Mouse (Mus musculus) liver, embryonic 13.5 days (tissue): Measurements from ENCODE around the gene Zfp553. TPM values are rescaled to one million over a fixed set of nuclear protein-coding genes. Genes with fewer than 3 reads are reported as not detected.

Experiments used
- ATAC-seq: fragments of 200-750 bp; cut with Nextera tagmentation; 2 replicates; pipeline ENCODE4 v1.8.0; 2017; ENCODE audit warnings: low read depth, mild to moderate bottlenecking, moderate number of reproducible peaks, moderate library complexity
- DNase-seq: peaks from one replicate; pipeline ENCODE4 v3.0.0; 2022
- H3K27ac ChIP-seq: fragments of 300-500 bp; sonication (generic); 2 replicates; pipeline ENCODE4 v1.5.1; 2015; ENCODE audit warnings: moderate library complexity, mild to moderate bottlenecking, inconsistent platforms
- H3K27me3 ChIP-seq: fragments of 300-500 bp; sonication (generic); 2 replicates; pipeline ENCODE4 v1.6.1; 2015; ENCODE audit warnings: mild to moderate bottlenecking, inconsistent platforms
- H3K36me3 ChIP-seq: fragments of 300-500 bp; sonication (generic); 2 replicates; pipeline ENCODE4 v1.6.1; 2015; ENCODE audit warnings: mild to moderate bottlenecking, inconsistent platforms
- H3K4me1 ChIP-seq: fragments of 300-500 bp; sonication (generic); replicated peaks from 2 replicates; pipeline ENCODE4 v1.6.1; 2015; ENCODE audit warnings: inconsistent platforms
- H3K4me2 ChIP-seq: fragments of 300-500 bp; sonication (generic); 2 replicates; pipeline ENCODE4 v1.6.1; 2015; ENCODE audit warnings: inconsistent platforms, mild to moderate bottlenecking, moderate library complexity
- H3K4me3 ChIP-seq: fragments of 300-500 bp; sonication (generic); replicated peaks from 2 replicates; pipeline ENCODE4 v1.5.1; 2015; ENCODE audit warnings: mild to moderate bottlenecking, inconsistent platforms
- H3K9ac ChIP-seq: fragments of 300-500 bp; sonication (generic); 2 replicates; pipeline ENCODE4 v1.6.1; 2015; ENCODE audit warnings: mild to moderate bottlenecking, inconsistent platforms
- H3K9me3 ChIP-seq: fragments of 300-500 bp; sonication (generic); replicated peaks from 2 replicates; pipeline ENCODE4 v1.6.1; 2016; ENCODE audit warnings: inconsistent platforms
- WGBS: fragments of 180-500 bp; shearing (Covaris S2); methylation state at CpG from one replicate; pipeline ENCODE4 v1.1.7; 2015; ENCODE audit not compliant: insufficient replicate concordance; 5-methylcytosine and 5-hydroxymethylcytosine counted together
- polyA plus RNA-seq: library from polyadenylated mRNA; unstranded; fragments of >200 nt; fragmentation: Nextera tagmentation; extraction: Ambion mirVana; gene quantifications from 2 replicates; pipeline ENCODE4 v1.2.1, GENCODE M21; 2015

The Zfp553 gene
- polyA plus RNA-seq, 1 experiment from 2014 or later = 8.3 TPM

DNA sequence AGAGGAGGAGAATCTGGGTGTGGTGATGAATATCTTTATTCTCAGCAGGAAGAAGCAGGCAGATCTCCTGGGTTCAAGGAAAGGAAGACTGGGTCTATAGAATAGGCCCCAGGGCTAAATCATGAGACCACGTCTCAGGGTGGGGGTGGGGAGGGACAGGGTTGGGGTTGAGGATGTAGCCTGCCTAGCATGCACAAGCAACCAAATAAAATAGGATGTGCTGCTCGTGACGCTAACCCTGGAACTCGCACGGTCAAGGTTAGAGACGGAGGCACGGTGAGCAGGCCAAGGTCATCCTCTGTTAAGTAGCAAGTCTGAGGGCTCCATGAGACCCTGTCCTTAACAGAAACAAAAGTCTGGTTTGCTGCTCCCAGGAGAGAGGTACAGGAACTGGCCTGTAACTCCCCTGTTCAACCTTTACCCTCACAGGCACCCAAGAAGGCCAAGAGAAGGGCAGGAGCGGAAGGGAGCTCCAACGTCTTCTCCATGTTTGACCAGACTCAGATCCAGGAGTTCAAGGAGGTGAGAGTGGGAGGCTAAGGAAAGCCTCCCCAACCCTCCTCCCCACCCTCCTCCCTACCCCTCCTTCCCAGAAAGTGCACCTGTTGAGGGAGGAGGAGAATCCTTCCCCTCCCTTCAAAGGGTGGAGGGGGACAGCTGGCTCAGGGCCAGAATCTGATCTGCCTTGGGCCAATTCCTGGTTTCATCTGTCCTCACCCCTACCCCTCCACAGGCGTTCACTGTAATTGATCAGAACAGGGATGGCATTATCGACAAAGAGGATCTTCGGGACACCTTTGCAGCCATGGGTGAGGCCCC lies 20.2 kb upstream of the Zfp553 start:
- H3K4me2 ChIP-seq = no peak overlapping the region
- H3K9ac ChIP-seq = no peak overlapping the region
- 81% methylated on average over 12 of the region's 12 CpGs for WGBS
- H3K27ac ChIP-seq = no peak overlapping the region
- H3K4me3 ChIP-seq = no peak overlapping the region
- H3K27me3 ChIP-seq = no peaks in the 10 kb centered on the region
- ATAC-seq = no peak
- no peaks in the 10 kb centered on the region for H3K9me3 ChIP-seq
- DNase-seq = no peak
- peaks cover 68% of the 10 kb centered on the region for H3K4me1 ChIP-seq
- no peaks in the 10 kb centered on the region for H3K36me3 ChIP-seq

DNA sequence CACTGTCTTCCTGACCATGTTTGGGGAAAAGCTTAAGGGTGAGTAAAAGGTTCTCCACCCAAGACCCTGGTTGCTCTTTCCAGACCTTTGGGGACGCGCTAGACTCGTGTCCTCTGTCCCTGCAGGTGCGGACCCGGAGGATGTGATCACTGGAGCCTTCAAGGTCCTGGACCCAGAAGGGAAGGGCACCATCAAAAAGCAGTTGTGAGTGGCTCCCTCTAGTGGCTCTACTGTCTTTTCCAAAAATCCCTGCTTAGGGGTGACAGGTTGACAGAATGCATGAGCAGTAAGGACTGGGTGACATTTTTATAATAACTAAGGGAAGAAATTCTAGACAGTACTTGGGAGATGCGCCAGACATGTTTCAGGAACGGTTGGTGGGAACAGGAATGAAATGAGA lies 19.4 kb upstream of the Zfp553 start:
- Histone ChIP-seq H3K9ac (no peak overlapping the region), H3K4me2 (no peak overlapping the region), H3K27me3 (no peaks in the 10 kb centered on the region), H3K4me3 (no peak overlapping the region), H3K36me3 (no peaks in the 10 kb centered on the region), H3K27ac (no peak overlapping the region), H3K9me3 (no peaks in the 10 kb centered on the region), H3K4me1 (peaks cover 77% of the 10 kb centered on the region)
- ATAC-seq (no peak), DNase-seq (no peak)
- 30% methylated on average over 7 of the region's 7 CpGs for WGBS

DNA sequence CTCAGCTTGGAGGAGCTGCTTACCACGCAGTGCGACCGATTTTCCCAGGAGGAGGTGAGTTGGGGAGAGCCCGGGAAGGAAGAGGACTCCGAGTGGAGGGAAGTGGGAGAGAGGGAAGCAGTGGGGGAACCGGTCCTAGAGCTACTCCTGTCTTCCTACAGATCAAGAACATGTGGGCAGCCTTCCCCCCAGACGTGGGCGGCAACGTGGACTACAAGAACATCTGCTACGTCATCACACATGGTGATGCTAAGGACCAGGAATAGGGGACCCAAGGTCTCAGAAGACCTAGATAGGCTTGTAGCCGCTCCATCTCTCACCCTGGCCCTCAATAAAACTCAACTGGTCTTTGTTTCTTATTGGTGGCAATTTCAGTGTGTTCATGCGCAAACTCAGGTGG lies 18.9 kb upstream of the Zfp553 start:
- no peak overlapping the region for H3K9ac ChIP-seq
- no peak for ATAC-seq
- DNase-seq = no peak
- no peaks in the 10 kb centered on the region for H3K9me3 ChIP-seq
- H3K4me2 ChIP-seq = no peak overlapping the region
- H3K4me3 ChIP-seq = no peak overlapping the region
- no peaks in the 10 kb centered on the region for H3K27me3 ChIP-seq
- 65% methylated on average over 12 of the region's 12 CpGs for WGBS
- H3K27ac ChIP-seq = 0 out of 2 replicates have a peak overlapping the region, but pooled peaks have one; percentile 15
- H3K4me1 ChIP-seq = peaks cover 81% of the 10 kb centered on the region
- no peaks in the 10 kb centered on the region for H3K36me3 ChIP-seq

DNA sequence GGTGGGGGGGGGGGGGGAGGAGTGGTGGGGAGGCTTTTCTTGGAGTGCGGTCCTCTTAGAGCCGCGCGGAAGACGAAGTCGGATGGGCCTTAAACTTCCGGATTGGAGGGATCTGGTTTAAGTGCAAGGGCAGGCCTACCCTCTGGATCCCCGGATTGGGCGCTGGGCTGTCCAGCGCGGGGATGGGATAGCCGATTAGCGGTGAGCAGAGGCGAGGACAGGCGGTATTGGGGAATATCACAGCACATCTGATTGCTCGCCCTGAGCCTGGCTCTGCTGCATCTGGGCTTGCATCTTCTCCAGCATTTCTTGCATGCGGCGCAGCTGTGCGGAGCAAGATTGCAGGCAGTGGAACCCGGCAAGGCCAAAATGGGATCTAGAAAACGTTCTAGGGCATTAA lies 18.3 kb upstream of the Zfp553 start:
- peak overlapping the region; percentile 57 for H3K4me2 ChIP-seq
- DNase-seq = no peak
- H3K4me3 ChIP-seq = no peak overlapping the region
- H3K27me3 ChIP-seq = no peaks in the 10 kb centered on the region
- ATAC-seq = no peak
- no peaks in the 10 kb centered on the region for H3K36me3 ChIP-seq
- H3K9ac ChIP-seq = peak overlapping the region; percentile 55
- H3K4me1 ChIP-seq = peaks cover 84% of the 10 kb centered on the region
- H3K9me3 ChIP-seq = no peaks in the 10 kb centered on the region
- H3K27ac ChIP-seq = no peak overlapping the region; the same call in 1 of the 2 replicates
- WGBS = 71% methylated on average over 21 of the region's 21 CpGs

DNA sequence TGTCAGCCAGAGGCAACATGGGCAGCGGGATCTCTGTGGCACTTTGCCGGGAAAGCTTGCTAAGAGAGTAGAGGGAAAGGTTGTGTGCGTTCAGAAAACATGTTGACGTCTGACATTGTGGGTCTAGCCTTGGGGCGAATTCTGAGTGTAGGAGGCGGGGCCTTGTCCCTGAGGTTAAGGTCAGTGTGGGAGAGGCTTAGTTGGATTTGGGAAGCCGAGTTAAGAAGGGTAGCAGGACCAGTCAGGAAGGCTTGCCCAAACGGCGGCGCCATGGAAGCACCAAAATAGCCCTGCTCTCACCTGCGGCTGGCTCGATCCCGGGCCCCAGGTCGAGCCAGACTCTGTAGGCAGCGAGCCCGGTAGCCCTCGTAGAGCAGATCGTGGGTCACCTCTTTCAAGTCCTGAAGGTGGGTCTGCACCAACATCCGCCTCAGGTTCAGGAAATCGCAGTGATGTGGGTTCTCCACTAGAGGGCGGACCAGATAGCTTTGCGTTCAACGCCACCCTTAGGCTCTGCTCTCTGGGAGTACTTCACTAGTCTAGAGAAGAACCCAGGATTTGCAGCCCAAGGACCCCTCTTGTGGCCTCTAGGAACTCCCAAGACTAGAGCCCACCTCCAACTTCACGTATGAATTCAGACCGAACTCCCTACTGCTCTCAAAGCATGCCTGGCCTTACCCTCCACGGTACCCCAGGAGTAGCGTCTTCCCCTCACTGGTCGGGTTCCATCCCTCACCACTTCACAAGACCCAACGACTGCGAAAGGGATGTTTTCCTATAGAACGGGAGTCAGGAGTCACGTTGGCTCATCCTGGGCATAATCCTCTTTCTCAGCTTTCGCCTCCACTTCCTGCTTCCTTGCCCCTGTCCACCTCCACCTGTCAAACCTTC lies 17.6 kb upstream of the Zfp553 start:
- Histone ChIP-seq H3K9me3 (no peaks in the 10 kb centered on the region), H3K4me1 (peaks cover 84% of the 10 kb centered on the region), H3K4me2 (peak overlapping the region; percentile 57), H3K4me3 (peak overlapping the region; percentile 34), H3K9ac (peak overlapping the region; percentile 55), H3K36me3 (no peaks in the 10 kb centered on the region), H3K27ac (peak overlapping the region; percentile 51; the same call in 1 of the 2 replicates), H3K27me3 (no peaks in the 10 kb centered on the region)
- WGBS = 29% methylated on average over 33 of the region's 33 CpGs
- ATAC-seq = peak; percentile 43
- DNase-seq = peak; percentile 59

DNA sequence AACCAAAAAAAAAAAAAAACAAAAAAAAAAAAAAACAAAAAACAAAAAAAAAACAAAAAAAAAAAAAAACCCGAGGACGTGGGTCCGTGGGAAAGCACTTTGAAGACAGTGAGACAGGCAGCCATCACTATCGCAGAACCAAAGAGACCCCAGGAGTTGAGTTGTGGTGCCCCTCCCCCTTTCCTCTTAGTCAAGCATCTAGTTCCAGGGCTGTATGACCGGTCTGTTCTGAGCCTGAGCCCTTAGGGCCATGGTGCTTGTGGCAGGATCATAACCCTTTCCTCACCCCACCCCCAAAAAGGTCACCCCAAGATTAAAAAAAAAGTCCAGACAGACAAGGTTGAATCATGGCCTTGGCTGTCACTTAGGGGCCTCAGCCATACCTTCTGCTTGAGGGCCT lies 16.6 kb upstream of the Zfp553 start:
- no peaks in the 10 kb centered on the region for H3K9me3 ChIP-seq
- no peak overlapping the region for H3K4me3 ChIP-seq
- H3K36me3 ChIP-seq = no peaks in the 10 kb centered on the region
- H3K9ac ChIP-seq = peak overlapping the region; percentile 61; the same call in 1 of the 2 replicates
- H3K4me1 ChIP-seq = peaks cover 79% of the 10 kb centered on the region
- DNase-seq (no peak), ATAC-seq (no peak)
- WGBS = 82% methylated on average over 5 of the region's 5 CpGs
- peak overlapping the region; percentile 92; the same call in 1 of the 2 replicates for H3K27ac ChIP-seq
- no peaks in the 10 kb centered on the region for H3K27me3 ChIP-seq
- H3K4me2 ChIP-seq = 0 out of 2 replicates have a peak overlapping the region, but pooled peaks have one; percentile 20

DNA sequence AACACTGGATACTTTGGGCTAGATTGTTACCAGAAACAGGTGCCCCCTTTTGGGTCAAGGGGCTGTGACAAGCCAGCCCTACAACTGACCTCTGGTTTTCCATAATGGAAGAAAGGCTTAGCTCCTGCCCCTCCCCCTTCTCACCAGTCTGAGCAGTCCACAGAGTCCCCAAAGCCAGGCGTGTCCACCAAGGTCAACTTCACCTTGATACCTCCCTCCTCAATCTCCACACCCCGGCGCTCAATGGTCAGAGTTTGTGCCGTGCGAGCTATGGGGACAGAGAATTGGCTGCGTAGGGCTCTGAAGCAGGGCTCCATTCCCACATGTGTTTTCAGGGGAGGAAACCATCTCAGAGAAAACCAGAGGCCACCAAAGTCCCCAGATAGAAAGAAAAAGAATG lies 15.4 kb upstream of the Zfp553 start:
- Histone ChIP-seq H3K4me3 (peak overlapping the region; percentile 31), H3K4me1 (peaks cover 75% of the 10 kb centered on the region), H3K9me3 (no peaks in the 10 kb centered on the region), H3K4me2 (peak overlapping the region; percentile 53), H3K27me3 (no peaks in the 10 kb centered on the region), H3K36me3 (no peaks in the 10 kb centered on the region), H3K27ac (peak overlapping the region; percentile 92), H3K9ac (peak overlapping the region; percentile 61)
- WGBS = 63% methylated on average over 6 of the region's 6 CpGs
- no peak for DNase-seq
- ATAC-seq = no peak

DNA sequence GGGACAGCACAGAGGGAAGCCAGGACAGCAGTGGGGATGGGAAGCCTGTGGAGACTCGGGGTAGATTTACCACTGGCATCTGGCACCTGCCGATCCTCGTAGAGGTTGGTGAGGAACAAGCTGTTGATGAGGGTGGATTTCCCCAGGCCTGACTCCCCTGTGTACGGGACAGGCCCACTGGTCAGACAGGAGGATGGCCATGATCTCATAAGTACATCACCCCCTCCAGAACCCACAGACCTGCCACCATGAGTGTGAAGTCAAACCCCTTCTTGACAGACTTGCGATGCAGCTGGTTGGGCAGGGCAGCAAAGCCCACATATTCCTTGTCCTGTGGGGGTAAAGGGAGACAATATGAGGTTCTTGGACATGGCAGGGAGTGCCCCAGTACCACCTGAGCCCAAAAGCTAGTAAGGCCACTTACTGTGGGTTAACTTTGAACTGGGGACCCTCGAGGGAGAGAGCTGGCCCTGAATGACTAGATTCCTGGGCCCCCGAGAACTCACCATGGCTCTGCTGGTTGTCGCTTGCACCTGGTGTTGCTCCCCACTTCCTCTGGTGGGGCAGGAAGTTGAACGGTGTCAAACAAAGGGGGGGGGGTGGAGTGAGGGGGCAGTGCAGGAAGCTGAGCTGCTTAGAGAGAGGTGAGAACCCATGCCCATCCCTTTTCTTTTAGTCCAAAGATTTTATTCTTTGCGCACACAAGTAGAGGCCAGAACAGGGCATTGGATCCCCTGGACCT lies 14.8 kb upstream of the Zfp553 start:
- peak overlapping the region; percentile 92 for H3K27ac ChIP-seq
- H3K27me3 ChIP-seq = no peaks in the 10 kb centered on the region
- DNase-seq (no peak), ATAC-seq (no peak; the same call in 1 of the 2 replicates)
- H3K4me3 ChIP-seq = peak overlapping the region; percentile 31
- WGBS = 35% methylated on average over 10 of the region's 10 CpGs
- H3K9ac ChIP-seq = peak overlapping the region; percentile 61
- H3K4me1 ChIP-seq = peaks cover 79% of the 10 kb centered on the region
- H3K9me3 ChIP-seq = no peaks in the 10 kb centered on the region
- peak overlapping the region; percentile 53 for H3K4me2 ChIP-seq
- no peaks in the 10 kb centered on the region for H3K36me3 ChIP-seq

DNA sequence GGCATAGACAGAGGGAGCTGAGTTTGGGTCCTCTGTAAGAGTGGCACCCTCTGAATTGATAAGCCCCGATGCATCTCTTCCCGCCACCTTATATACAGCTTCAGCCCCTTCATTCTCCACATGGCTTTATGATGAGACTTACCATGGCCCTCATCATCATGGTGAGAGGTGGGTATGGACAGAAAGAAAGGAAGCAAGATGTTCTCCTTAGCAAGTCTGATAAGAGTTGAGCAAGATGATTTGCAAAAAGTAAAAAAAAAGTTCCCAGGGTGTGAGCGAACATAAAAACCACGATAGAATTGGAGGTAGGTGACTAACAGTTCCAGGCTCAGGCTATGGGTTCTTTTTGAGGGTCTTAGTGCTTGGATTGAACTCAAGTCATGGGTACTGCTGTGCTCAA lies 14.2 kb upstream of the Zfp553 start:
- Histone ChIP-seq H3K27ac (peak overlapping the region; percentile 92), H3K4me2 (peak overlapping the region; percentile 53), H3K27me3 (no peaks in the 10 kb centered on the region), H3K4me1 (peaks cover 81% of the 10 kb centered on the region), H3K9ac (peak overlapping the region; percentile 61), H3K4me3 (peak overlapping the region; percentile 31; the same call in 1 of the 2 replicates), H3K9me3 (no peaks in the 10 kb centered on the region), H3K36me3 (no peaks in the 10 kb centered on the region)
- ATAC-seq (peak; percentile 55), DNase-seq (no peak)
- 24% methylated on average over 4 of the region's 4 CpGs for WGBS

DNA sequence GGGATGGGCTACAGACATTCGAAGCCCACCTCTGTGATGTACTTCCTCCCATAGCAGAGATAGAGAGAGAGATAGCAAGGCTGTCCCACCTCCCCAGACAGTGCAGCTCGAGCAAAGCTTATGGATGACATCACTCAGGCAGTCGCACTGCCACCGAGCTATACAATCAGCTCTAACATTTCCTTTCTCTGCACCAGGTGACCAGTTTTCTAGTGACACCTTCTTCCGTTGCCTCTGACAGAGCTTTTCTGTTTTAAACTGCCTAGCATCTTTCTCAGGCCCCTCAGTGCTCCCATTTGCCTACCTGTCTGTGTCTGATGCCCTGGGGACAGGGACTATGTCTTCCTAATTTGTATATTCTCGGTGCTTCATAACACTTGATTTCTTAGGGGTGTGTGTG lies 12.4 kb upstream of the Zfp553 start:
- peak overlapping the region; percentile 40 for H3K27ac ChIP-seq
- no peak overlapping the region for H3K4me2 ChIP-seq
- H3K27me3 ChIP-seq = no peaks in the 10 kb centered on the region
- H3K9ac ChIP-seq = no peak overlapping the region; the same call in 1 of the 2 replicates
- no peaks in the 10 kb centered on the region for H3K36me3 ChIP-seq
- H3K9me3 ChIP-seq = no peaks in the 10 kb centered on the region
- peaks cover 84% of the 10 kb centered on the region for H3K4me1 ChIP-seq
- ATAC-seq = no peak
- no peak for DNase-seq
- H3K4me3 ChIP-seq = no peak overlapping the region
- 50% methylated on average over 6 of the region's 6 CpGs for WGBS
